Mouse (Mus musculus): Measurements from ENCODE around the gene Cyb5d1.

The Cyb5d1 gene

GRCm38 (mm10) chr11:69366157-69366854, 29.1 kb downstream of the Cyb5d1 start:
- in situ Hi-C loops (cut with MboI, MseI), result no loop called here

DNA sequence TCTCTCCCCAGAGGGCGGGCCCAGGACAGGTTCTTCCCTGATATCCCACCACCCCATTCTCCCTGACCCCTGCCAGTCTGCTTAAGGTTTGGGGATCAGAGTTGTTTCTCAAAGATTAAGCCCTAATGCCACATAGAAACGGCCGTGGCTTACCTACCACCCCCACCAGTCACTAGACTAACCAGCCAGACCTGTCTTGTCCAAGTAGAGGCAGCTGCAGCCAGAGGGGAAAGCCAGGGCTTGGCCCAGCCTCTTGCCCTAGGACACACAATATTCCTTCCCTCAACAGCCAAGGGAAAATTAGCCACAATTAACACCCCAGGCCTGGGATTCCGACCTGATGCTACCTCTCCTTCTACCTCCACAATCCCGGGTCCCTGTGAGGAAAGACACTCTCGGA, 29.7 kb downstream of the Cyb5d1 start:
- in situ Hi-C loops (cut with MboI, MseI), result no loop called here

GRCm38 (mm10) chr11:69364910-69365309, 30.5 kb downstream of the Cyb5d1 start:
- in situ Hi-C loops (cut with MboI, MseI), result no loop called here

DNA sequence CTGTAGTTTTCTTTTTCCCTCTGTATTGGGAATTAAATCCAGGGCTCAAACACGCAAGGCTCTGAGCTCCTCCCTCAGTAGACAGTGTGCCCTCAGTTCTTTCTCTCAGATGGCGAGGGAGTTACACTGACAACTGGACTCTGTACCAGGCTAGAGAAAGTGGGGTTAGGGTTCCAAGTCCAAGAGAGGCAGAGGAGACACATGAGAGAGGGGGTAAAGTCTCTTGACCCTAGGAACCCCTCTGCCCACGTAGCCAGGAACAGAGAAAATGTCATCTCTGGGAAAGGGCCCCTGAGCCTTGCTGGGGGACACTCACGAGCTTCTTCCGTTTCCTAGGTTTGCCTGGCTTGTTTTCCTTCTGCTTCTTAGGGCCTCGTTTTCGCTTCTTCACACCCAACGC, 31.1 kb downstream of the Cyb5d1 start:
- in situ Hi-C loops (cut with MboI, MseI), result no loop called here

DNA sequence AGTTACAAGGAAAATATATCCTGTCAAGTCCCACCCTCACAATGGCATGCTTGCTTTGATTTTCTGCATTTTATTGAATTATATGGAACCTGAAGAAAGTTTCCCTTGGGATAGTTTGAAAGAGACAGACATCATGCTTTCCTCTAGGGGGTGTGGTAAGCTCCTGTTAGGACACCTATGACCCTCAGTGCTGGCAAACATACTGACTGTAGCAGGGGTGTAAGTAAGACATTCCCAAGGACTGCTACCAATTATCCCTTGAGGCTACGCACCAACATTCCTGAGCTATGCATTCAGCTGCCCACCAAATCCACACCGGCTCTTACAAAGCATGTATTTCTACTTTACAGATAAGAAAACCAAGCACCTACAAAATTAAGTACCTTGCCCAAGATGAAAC, 33.0 kb downstream of the Cyb5d1 start:
- in situ Hi-C loops (cut with MboI, MseI), result no loop called here

DNA sequence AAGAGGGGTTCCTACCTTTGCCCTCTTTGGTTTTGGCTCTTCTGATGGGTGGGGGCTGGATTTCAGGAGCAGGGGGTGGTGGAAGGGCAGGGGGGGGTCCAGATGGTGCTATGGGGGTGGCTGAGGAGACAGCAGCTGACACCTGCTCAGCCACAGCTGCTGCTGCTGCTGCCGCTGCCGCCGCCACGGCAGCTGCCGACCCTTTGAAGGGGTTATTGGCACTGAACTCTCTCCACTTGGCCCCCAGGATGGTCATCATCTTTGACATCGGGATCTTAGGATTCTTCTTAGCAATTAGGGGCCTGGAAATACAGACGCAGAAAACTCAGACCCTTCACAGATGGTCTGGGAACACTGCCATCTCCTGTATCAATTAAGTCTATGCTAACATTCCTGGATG, 33.4 kb downstream of the Cyb5d1 start:
- in situ Hi-C loops (cut with MboI, MseI), result no loop called here

DNA sequence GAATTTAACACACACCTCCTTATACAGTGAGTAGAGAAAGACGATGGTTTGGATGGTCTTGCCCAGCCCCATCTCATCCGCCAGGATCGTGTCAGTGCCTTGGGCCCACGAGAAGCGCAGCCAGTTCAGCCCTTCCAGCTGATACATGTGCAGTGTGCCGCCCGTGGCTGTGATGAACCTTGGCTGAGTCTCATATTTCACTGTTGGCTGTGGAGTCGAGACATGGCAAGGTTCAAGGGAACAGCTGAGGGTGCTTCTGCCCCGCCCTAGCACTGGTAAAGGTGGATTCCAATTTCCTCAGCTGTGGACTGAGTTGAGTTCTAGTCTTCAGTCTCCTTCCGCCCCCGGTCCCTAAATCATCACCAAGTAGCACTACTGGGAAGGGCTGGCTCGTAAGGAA, 37.7 kb downstream of the Cyb5d1 start:
- in situ Hi-C loops (cut with MboI, MseI), result no loop called here

GRCm38 (mm10) chr11:69356544-69356943, 38.9 kb downstream of the Cyb5d1 start:
- in situ Hi-C loops (cut with MboI, MseI), result no loop called here

GRCm38 (mm10) chr11:69346441-69346840, 49.0 kb downstream of the Cyb5d1 start:
- in situ Hi-C loops (cut with MboI, MseI), result no loop called here

Data from T-helper 2 cell (primary cell).